Mouse (Mus musculus) kidney, adult 11 months (tissue): ENCODE measurements around the gene Olfr5.

Experiments used
- DNase-seq: peaks from one replicate; pipeline ENCODE4 v3.0.0; 2022

The Olfr5 gene

GRCm38 (mm10) chr7:6486841-6487240 lies at the start of gene Olfr5:
Gene Olfr5, minus strand, starts transcription at chr7:6486941.
- DNase-seq = no peak

GRCm38 (mm10) chr7:6526141-6526540 lies 39.4 kb upstream of the Olfr5 start:
- DNase-seq = no peak

GRCm38 (mm10) chr7:6525001-6525400 lies 38.3 kb upstream of the Olfr5 start:
- DNase-seq = no peak

- DNase-seq = no peak
Measured at GRCm38 (mm10) chr7:6522850-6523249, 36.1 kb upstream of the Olfr5 start, which contains the start of gene Olfr1349. Gene Olfr1349, minus strand, starts transcription at chr7:6522950.

GRCm38 (mm10) chr7:6521666-6522065 lies 34.9 kb upstream of the Olfr5 start:
- DNase-seq = no peak

- DNase-seq = no peak
Measured at GRCm38 (mm10) chr7:6508648-6509047, 21.9 kb upstream of the Olfr5 start, which contains the start of gene Olfr1348. Gene Olfr1348, minus strand, starts transcription at chr7:6508748.

GRCm38 (mm10) chr7:6499655-6500054 lies 12.9 kb upstream of the Olfr5 start, which contains the start of gene Olfr1347:
Gene Olfr1347, minus strand, starts transcription at chr7:6499755.
- DNase-seq = no peak

GRCm38 (mm10) chr7:6477633-6478032 lies 9.1 kb downstream of the Olfr5 start:
- DNase-seq = peak; percentile 75

GRCm38 (mm10) chr7:6466951-6467350 lies 19.8 kb downstream of the Olfr5 start, which contains the start of gene Olfr1346:
Gene Olfr1346, plus strand, starts transcription at chr7:6467101.
- no peak for DNase-seq

GRCm38 (mm10) chr7:6456399-6456798 lies 30.3 kb downstream of the Olfr5 start:
- no peak for DNase-seq

- no peak for DNase-seq
Measured at GRCm38 (mm10) chr7:6455868-6456267, 30.9 kb downstream of the Olfr5 start, which contains the start of gene Olfr1336. Gene Olfr1336, plus strand, starts transcription at chr7:6456168.

- DNase-seq = no peak
Measured at GRCm38 (mm10) chr7:6447771-6448170, 39.0 kb downstream of the Olfr5 start.

GRCm38 (mm10) chr7:6441173-6441572 lies 45.6 kb downstream of the Olfr5 start:
- no peak for DNase-seq

- no peak for DNase-seq
Measured at GRCm38 (mm10) chr7:6438388-6438787, 48.4 kb downstream of the Olfr5 start, which contains the start of gene Olfr1344. Gene Olfr1344, plus strand, starts transcription at chr7:6438688.

GRCm38 (mm10) chr7:6430342-6430741 lies 56.4 kb downstream of the Olfr5 start:
- no peak for DNase-seq

GRCm38 (mm10) chr7:6429381-6429780 lies 57.4 kb downstream of the Olfr5 start:
- DNase-seq = no peak
